Mouse (Mus musculus) layer of hippocampus, adult 2 months (tissue): ENCODE measurements at regions not wholly inside any gene's neighbourhood (a gene's known extent, or its start where the extent isn't known, plus 50 kb on each side); places are given as distances from the start of the nearest gene placed in this dataset.
A peak's percentile ranks its signal among the peaks of the same experiment; 100 is the strongest.

Experiments used
- DNase-seq, 2 experiments: peaks; one replicate each; pipeline ENCODE4 v3.0.0; 2022; ENCODE audit warnings: low spot score in 2 of 2
- H3K27ac ChIP-seq: fragments of 200-600 bp; 2 replicates; pipeline ENCODE4 v1.8.1; 2022
- H3K4me3 ChIP-seq: fragments of 200-600 bp; 2 replicates; pipeline ENCODE4 v1.8.1; 2022; ENCODE audit warnings: mild to moderate bottlenecking
- CTCF ChIP-seq: fragments of 200-600 bp; conservative IDR thresholded peaks from 2 replicates; pipeline ENCODE4 v1.8.1; 2022; ENCODE audit warnings: antibody characterized with exemption, mild to moderate bottlenecking, moderate library complexity

- no peak for DNase-seq
- TF ChIP-seq CTCF: no peak
- Histone ChIP-seq H3K27ac (no peak overlapping the region), H3K4me3 (no peak overlapping the region)
Observed at GRCm38 (mm10) chr1:75946290-75946839, 400.3 kb downstream of the Slc4a3 start.

DNA sequence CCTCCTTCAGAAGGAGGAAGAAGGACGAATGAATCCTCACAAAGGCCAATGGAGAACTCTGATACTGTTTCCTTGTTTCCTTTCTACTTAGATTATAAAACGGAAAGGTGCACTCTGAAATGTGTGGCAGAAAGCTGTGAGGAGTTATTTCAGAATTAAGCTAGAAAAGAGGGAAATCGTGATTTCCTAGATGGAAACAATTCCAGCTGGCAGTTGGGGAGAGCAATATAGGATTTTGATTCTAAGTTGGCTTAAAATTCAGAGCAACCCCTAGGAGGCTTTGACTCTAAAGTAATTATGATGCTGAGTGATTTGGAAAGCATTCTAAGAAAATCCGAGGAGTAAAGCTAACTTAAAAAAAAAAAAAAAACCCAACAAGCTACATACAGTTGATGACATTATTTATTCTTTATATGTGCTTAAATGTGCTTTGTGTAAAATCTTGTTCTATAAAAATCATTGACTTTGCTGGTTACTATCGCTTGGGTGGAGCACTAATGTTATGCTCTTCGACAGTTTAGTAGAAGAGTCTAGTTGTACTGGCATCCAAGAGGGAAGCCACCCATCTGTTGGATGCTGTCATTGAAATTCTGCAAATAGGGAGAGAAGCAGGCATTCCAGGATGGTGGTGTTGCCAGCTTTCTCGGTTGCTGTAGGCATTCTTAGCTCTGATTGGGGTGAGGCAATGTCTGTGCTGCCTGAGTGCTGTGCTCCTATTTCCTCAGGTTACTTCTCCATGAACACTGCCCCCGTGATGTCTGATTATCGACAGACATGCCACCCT lies 432.3 kb downstream of the Slc4a3 start:
- Histone ChIP-seq H3K27ac (no peak overlapping the region), H3K4me3 (no peak overlapping the region)
- TF ChIP-seq CTCF: no peak
- peak; percentile 38 to 43 for DNase-seq

- Histone ChIP-seq H3K27ac (no peak overlapping the region), H3K4me3 (no peak overlapping the region)
- DNase-seq: no peak
- no peak for TF ChIP-seq CTCF
Observed at GRCm38 (mm10) chr1:75983057-75983456, 437.0 kb downstream of the Slc4a3 start.

GRCm38 (mm10) chr1:75983487-75983886 lies 437.4 kb downstream of the Slc4a3 start:
- H3K4me3 ChIP-seq: no peak overlapping the region
- no peak for TF ChIP-seq CTCF
- no peak overlapping the region for H3K27ac ChIP-seq
- DNase-seq: no peak

DNA sequence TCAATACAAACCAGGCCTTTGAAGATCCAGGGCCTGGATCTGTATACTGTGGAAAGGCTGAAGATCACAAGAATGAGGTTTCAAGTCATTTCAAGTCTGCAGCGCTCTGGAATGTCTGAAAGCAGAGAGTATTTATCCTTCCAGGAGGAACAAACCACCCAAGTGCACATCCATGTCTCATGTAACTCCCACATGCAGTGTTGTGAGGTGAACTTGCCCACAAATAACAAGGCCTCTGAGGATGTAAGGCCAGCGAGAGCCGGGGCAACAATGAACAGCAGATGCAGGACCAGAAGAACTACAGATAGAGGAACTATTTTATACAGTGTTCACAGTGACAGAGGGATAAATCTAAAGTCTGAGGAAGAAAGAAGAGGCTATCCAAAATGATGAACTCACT lies 442.4 kb downstream of the Slc4a3 start:
- H3K27ac ChIP-seq: no peak overlapping the region
- DNase-seq: no peak

DNA sequence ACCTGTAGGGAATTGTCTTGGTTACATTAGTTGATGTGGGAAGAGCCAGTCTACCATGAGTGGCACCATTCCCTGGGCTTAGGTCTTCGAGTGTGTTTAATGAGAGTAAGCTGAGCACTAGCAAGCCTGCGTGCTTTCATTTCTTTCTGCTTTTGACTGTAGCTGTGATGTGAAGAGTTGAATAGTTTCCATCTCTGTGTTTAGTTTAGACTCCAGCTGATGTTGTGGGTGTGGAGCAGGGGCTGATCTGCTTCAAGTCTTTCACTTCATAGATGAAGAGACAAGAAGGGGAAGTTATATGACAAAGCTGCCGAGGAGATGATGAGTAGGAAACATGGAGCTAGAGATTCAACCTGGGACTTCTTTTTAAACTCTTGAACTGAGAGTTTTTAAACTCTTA lies 446.0 kb downstream of the Slc4a3 start:
- Histone ChIP-seq H3K27ac (no peak overlapping the region), H3K4me3 (no peak overlapping the region)
- DNase-seq: no peak
- no peak for TF ChIP-seq CTCF

More for the DNA sequence above, 442.4 kb downstream of the Slc4a3 start:
- TF ChIP-seq CTCF: no peak
- H3K4me3 ChIP-seq: no peak overlapping the region

GRCm38 (mm10) chr1:75997222-75997621 lies 451.2 kb downstream of the Slc4a3 start:
- no peak for DNase-seq
- peak; percentile 60 for TF ChIP-seq CTCF
- no peak overlapping the region for H3K27ac ChIP-seq
- H3K4me3 ChIP-seq: no peak overlapping the region

GRCm38 (mm10) chr1:76001124-76001523 lies 455.1 kb downstream of the Slc4a3 start:
- TF ChIP-seq CTCF: no peak
- peak; percentile 10 to 21 for DNase-seq
- Histone ChIP-seq H3K27ac (peak overlapping the region; percentile 83), H3K4me3 (peak overlapping the region; percentile 33)

GRCm38 (mm10) chr1:76009601-76010000 lies 463.5 kb downstream of the Slc4a3 start:
- no peak for DNase-seq
- TF ChIP-seq CTCF: no peak
- H3K27ac ChIP-seq: no peak overlapping the region
- no peak overlapping the region for H3K4me3 ChIP-seq

DNA sequence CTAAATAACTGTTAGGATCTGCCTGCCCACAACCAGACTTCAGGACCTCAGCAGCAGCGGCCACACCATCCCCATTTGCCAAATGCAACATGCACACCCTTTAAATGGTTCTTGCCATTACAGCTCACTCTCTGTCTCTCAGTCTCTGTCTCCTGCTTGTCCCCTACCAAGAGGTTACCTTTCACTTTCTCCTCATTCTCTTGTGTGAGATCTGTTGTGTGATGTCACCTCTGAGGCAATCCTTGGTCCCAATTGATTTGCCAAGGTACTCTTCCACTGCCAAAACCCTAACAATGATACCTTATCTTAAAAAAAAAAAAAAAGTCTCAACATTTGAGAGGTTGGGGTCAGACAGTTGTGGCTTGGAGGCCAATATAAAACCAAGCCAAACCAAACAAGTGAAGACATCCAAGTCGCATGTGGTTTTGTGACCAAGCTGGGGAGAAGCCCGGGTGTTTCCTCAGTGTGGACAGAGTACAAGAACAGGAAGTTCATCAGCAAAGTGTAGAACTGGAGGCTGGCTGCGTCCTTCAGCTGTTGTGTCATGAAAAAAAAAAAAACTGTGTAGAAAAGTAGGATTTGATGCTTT lies 464.2 kb downstream of the Slc4a3 start:
- DNase-seq: no peak
- Histone ChIP-seq H3K4me3 (no peak overlapping the region), H3K27ac (no peak overlapping the region)
- TF ChIP-seq CTCF: no peak

GRCm38 (mm10) chr1:76018588-76018987 lies 472.5 kb downstream of the Slc4a3 start:
- DNase-seq: no peak
- Histone ChIP-seq H3K4me3 (no peak overlapping the region), H3K27ac (no peak overlapping the region)
- TF ChIP-seq CTCF: no peak

GRCm38 (mm10) chr1:76019071-76019470 lies 473.0 kb downstream of the Slc4a3 start:
- DNase-seq: no peak

DNA sequence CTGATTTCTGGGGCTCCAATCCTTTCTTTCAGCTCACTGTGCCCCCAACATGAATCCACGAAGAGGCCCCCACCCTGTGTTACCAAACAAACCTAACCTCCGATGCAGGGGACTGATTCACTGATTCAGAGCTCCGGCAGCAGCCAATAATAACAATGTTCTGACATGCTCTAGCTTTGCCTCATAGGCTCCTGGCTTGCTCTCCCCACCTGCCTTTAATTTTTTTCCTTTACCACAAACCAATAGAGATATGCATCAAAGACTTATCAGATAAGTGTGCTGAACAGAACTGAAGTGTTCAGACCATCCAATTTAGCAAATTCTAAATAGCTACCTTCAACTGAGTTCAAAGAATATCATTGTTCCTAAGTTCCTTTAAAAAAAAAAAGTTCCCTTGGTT lies 478.6 kb downstream of the Slc4a3 start:
- H3K27ac ChIP-seq: no peak overlapping the region
- DNase-seq: no peak
- TF ChIP-seq CTCF: no peak
- no peak overlapping the region for H3K4me3 ChIP-seq

More at GRCm38 (mm10) chr1:76019071-76019470, 473.0 kb downstream of the Slc4a3 start:
- Histone ChIP-seq H3K27ac (no peak overlapping the region), H3K4me3 (no peak overlapping the region)
- no peak for TF ChIP-seq CTCF

GRCm38 (mm10) chr1:76025389-76025788 lies 479.3 kb downstream of the Slc4a3 start:
- Histone ChIP-seq H3K4me3 (no peak overlapping the region), H3K27ac (no peak overlapping the region)
- no peak for TF ChIP-seq CTCF
- DNase-seq: no peak
